Mouse (Mus musculus) cortical plate, adult 2 months (tissue): ENCODE measurements around the gene Proca1.

Experiments used
- CTCF ChIP-seq: fragments of 200-500 bp; IDR thresholded peaks from 2 replicates; pipeline ENCODE4 v1.5.1; 2011; ENCODE audit warnings: mild to moderate bottlenecking, control low read depth, low read length; ENCODE audit not compliant: insufficient read depth; ENCODE audit errors: extremely low read depth
- POLR2A ChIP-seq: fragments of 200-500 bp; IDR thresholded peaks from 2 replicates; pipeline ENCODE4 v1.6.1; 2011; ENCODE audit warnings: mild to moderate bottlenecking, low read length, control low read depth; ENCODE audit not compliant: insufficient read depth; ENCODE audit errors: extremely low read depth

DNA sequence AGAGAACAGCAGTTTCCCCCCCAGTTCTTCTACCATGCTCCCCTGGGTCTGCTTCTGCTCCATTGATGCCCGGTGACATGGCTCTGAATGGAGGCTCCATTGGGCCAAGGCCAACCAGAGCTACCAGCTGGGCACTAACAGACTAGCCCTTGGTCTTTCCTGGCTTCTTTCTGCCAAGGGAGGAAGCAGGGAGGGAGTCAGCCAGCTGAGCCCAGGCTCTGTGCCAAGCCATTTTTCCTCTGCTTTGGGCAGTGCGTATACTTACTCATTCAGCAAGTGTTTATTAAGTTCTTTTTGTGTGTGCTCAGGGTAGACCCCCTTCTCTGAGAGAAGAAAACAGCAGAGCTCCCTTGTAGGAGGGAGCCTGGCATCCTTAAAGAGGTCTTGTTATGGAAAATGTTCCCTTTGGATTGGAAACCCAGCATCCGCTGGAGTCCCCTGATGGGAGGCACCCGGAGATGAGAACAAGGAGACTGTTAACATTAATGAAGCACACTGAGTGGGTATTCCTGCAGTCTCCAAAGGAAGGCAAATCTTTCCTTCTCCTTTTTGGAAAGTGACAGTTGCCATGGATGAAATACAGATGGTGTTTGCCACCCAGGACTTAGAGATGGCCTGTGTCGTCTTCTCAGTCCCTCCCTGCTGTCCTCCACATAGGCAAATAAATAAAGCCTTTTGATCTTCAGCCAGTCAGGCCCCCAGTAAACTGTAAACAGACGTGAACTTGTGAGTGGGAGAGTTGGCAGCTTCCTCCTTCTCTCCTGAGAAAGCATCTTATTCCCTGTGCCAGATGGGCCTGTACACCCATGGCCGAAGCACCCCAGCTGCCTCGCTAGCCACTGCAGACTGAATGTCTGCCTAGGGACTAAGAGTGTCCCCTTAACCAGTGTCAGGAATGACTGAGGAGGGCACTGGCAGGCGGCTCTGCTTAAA lies 40.6 kb upstream of the Proca1 start:
- TF ChIP-seq POLR2A, result no peak
- TF ChIP-seq CTCF, result no peak
